Mouse (Mus musculus) heart, adult 11 months (tissue): ENCODE measurements around the gene Ifnb1.
"Not testable (repeated sequence)": the region's sequence is repeated elsewhere in the genome, so short reads cannot be mapped to it uniquely, and the experiment has no call there.

Experiments used
- DNase-seq: peaks from one replicate; pipeline ENCODE4 v3.0.0; 2022

The Ifnb1 gene

DNA sequence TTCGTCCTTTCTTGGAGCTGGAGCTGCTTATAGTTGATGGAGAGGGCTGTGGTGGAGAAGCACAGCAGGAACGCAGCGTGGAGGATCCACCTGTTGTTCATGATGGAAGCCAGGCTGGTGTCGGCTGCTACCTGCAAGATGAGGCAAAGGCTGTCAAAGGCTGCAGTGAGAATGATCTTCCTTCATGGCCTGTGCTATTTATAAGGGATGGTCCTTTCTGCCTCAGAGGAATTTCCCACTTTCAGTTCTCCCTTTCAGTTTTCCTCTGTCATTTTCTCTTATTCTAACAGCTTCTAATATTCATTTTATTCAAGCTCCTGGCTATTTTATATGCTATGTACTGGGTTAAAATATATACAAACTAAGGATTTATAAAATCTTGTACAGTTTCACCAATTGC is at the start of gene Ifnb1:
TSS of gene Ifnb1 (minus strand) at position 101 of the 400 bp plus-strand sequence.
- peak; percentile 73 for DNase-seq

DNA sequence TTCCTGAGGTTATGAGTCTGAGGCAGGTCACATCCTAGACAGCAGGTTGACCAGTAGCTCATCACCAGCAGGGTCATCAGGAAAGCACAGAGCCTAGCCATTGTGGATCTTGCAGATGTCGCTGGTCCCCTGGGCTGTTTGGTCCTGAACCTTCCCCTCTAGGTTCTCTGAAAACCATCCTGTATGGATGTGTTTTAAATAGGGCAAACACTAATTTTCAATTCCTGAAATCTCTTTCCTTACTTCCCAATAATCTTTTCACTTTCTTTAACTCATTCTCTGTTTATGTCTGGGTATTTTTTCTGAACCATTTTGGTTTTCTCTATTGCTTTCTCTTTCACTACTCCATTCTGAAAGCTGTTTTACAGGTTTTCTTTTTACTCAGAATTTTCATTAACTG is 49.1 kb upstream of the Ifnb1 start, which contains the start of gene Ifna14:
TSS of gene Ifna14 (minus strand) at position 101 of the 400 bp plus-strand sequence.
- DNase-seq, result no peak

DNA sequence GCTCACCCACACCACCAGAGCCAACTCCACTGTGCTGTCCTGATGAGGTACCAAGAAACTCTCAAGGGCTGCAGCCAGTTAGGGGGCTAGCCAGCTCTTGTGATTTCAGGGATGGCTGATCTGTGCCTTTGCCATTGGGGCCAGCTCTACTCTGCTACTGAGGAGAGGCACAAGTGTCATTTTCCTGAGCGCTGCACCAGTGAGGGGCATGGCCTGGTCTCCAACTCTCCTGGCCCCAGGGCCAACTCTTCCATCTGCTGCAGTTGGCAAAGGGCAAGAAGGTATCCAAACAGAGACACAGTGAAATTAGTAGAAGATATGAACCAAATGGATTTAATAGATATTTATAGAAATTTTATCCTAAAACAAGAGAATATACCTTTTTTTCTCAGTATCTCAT is 39.2 kb upstream of the Ifnb1 start:
- no peak for DNase-seq

DNA sequence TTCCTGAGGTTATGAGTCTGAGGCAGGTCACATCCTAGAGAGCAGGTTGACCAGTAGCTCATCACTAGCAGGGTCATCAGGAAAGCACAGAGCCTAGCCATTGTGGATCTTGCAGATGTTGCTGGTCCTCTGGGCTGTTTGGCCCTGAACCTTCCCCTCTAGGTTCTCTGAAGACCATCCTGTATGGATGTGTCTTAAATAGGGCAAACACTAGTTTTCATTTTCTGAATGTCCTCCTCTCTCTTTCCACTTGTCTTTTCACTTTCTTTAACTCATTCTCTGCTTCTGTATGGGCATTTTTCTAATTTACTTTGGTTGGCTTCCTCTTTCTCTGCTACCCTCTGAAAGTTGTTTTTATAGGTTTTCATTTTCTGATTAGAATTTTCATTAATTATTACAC is 35.6 kb upstream of the Ifnb1 start, which contains the start of gene Ifna15:
TSS of gene Ifna15 (minus strand) at position 101 of the 400 bp plus-strand sequence.
- not testable (repeated sequence) for DNase-seq

DNA sequence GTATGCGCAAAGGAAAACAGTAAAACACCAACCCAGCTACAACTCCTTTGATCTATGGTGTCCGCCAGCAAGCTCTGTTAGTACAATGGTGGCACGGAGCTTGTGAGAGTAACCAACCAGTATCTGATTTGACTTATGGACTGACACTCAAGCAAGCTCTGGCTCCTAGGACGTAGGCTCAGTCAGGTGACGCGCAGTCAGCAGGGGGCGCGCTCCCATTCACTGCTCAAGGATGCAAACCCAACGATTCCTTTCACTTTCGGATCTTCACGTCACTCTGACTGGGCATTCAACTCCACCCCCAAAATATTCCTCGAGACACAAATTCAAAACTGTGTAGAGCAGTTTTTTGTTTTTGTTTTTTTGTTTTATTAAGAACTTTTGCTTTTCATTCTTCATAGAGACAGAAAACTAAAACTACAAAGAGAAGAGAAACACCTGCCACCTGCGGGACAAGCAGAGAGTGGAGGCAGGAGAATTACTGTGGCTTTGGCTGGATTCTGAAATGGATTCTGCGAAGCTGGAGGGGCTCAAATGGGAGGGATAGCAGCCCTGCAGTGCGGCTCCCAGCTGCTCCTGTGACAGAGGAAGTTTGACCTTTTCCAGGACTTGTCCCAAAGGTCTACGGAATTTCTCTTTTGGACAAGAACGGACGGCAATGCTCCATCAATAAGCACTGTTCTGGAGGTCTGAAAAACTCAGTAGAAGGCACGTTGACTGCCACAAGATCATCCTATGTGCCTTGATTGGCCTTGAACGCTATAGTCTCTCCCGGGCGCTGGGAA is 27.8 kb upstream of the Ifnb1 start:
- peak; percentile 97 for DNase-seq

DNA sequence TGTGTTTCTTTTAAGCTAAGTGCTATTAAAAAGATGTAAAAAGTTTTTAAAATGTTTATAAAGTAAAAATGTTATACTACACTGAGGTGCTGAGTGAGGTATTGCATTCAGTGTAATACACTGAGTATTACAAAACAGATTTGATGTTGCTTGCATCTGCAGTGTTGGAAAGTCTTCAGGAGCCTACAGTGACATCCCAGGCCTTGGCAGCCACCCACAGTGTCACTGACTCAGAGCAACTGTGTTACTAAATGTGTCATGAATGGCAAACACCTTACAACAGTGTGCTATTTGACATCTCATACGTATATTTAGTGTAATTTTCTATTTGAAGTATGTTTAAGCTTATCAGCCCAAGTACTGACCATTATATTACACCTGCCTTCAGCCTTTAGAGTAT is 25.4 kb upstream of the Ifnb1 start:
- DNase-seq, result no peak

DNA sequence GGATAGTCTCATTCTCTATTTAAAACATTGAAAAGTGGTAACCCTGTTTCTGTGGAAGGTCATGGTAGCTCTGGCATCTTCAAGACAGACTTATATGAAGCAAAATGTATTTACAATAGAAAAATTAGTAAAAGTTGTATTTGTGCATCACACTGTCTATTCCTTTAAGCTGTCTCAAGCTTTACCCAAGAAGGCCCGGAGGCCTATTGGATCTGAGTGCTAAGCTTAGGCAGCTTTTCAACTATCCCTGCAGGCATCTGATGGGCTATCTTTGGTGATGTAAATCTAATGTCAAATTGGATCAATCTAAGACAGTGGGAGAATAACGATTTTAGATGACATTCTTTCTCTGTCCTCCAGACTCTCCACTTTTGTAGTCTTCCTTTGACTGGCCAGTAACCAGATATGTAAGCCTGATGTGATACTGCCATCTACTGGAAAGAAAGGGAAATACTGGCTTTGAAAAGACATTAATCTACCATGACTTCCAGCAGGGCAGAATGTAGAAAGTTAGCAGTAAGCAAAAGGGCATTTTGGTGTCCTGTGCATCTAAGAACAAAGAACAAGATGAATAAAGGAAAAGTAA is 21.2 kb upstream of the Ifnb1 start:
- no peak for DNase-seq

DNA sequence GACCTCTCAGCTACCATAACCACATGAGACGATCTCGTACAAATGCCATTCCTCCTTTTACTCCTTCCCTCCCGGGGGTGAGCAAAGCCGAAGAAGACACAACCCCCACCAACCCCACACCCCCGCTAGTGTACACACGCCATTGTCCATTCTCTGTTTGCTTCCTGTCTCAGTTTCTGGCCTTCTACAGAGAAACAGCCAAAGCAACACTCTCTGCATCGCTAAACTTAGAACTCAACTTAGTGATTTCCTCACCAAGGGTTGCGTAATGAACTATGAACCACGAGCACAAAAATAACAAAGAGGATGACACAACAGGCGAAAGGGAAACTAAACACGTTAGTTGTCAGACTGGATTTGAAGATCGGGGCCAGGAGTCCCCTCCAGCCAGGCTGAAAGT is 14.8 kb upstream of the Ifnb1 start:
- peak; percentile 97 for DNase-seq

DNA sequence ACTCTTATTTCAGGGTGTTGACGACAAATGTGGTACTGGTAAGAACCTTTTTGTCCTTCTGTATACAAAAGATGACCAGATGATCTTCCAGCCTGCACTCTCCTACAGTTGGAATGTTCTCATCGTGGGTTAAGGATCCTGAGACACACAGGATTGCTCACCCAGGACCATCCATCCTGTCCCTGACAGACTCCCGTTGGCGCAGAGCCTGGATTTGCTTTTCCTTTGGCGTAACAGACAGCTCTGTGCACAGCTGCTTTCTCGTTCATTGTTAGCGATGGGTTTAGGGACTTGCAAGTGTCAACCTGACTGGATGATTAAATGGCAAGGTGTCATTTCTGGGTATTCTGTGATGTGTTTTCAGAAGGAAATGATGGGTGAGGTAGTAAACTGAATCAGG is 14.1 kb upstream of the Ifnb1 start:
- peak; percentile 96 for DNase-seq

DNA sequence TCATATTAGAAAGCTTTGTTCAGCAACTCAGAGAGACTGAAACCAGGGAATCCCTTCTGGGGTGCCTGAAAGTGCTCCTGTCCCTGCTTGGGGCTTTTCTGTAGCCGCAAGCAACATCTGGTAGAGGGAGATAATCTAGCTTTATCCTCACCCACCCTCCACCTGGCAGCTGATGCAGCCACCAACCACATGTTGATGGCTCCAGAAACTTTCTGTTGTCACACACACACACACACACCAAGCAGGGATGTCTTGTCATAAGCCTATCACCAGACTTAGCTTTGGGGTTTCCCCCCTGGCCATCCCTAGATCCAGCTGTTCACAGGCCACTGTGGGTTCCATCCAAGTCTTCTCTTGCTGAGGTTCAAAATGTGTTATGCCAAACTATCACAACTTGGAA is 13.2 kb upstream of the Ifnb1 start:
- peak; percentile 91 for DNase-seq

DNA sequence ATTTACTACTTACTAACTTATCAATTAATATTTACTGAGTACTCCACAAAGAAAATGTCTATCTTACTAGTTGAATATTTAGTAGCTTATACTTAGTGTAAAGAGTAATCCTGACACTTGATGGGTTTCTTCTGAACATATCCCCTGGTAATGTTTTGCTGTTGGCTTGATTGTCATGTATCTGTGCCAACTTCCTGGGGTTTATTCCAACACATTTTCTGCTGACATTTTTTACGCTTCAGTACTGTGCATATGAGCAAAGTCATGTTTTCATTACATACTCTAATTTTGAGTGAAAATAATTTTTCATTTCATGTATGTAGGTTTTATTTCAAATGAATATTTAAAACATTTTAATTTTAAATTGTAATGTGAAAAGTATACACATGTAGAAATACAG is 12.3 kb upstream of the Ifnb1 start:
- DNase-seq, result peak; percentile 11

DNA sequence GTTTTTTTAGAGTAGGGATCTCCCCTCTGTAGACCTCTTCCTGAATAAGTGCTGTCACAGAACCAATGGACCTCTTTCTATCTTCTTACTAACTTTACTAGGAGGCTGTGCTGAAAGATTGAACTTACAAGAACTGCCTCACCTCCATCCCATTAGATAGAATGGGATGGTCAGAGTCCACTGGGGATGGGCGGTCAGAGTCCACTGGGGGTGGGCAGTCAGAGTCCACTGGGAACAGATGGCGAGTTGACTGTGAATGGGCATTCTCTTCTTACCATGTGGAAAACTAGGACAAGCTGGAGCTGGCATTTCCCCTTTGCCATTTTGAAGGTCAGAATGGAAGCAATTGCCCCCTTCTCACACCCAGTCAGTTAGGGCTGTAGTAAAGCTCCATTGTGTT is 10.9 kb upstream of the Ifnb1 start:
- peak; percentile 64 for DNase-seq

DNA sequence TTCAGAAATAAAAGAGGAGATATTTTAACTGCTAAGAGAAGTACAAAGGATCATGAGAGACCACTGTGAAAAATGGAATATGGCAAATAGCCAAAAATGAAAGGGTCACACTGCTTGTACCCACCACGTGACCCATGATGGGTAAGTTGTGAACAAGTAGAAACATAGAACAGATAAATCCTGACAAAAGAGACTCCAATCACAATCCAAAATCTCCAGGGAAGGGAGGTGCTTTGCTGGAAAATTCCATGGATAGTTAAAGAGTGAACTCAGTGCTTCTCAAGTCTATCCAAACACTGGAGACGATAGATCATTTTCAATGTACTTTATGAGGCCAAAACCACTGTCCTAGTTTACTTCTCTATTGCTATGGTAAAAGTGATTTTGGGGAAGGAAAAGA is 8.3 kb upstream of the Ifnb1 start:
- DNase-seq, result peak; percentile 27

DNA sequence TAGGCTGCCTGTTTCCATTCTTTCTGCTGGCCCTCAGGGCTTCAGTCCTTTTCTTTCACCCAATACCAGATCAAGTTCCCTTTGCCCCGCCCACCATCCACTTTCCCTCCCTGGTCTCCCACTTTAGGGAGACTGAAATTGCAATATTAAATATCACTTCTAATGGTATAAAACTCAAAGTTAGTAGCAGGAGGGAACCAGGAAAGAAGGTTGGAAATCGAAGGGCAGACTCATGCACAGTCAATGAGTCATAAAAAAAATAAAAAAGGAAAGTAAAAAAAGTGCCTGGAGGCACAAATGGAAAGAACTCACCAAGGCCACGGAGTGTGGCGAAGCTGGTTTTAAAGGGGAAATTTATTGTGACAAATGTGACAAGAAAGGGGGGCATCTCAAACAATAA is 7.7 kb upstream of the Ifnb1 start:
- DNase-seq, result no peak

DNA sequence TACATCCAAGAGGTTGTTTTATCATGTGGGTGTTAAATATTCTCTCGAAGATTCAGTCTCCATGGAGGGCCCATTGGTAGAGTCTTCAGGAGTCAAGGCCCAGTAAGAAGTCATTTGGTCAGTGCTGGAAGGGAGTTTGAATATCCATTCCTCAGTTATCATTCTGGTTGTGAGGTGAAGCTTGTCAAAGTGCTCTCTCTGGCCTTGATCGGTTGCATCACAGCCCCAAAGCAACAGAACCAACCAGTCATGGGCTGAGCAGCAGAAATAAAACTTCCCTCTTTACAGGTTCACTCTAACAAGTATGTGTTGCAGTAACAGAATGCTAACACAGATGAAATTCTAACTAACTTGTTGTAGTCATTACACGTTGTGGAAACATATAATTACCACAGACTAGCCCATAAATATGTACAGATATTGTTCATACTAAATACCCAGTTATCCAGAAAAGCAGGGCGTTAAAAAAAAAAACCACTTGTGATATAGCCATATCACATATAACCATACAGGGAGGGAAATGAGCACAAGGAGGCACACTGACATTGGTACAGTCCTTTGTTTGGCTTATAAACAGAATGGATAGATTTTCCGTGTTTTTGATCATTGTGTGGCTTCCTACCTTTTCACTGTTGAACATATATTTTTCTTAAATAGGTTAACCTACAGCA is 3.9 kb upstream of the Ifnb1 start:
- DNase-seq, result peak; percentile 42

DNA sequence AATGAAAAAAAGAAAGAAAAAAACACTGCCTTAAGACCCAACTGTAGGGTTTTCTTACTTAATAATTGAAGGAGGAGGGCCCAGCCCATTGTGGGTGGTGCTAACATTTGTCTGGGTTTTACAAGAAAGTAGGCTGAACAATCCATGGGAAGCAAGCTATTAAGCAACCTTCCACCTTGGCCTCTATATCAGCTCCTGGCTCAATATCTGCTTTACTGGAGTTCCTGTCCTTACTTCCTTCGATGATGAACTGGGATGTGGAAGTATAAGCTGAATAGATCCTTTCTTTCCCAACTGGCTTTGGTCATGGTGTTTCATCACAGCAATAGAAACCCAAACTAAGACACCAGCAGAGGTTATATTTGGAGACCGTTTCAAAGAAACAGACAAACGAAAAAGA is 2.8 kb upstream of the Ifnb1 start:
- DNase-seq, result peak; percentile 5

DNA sequence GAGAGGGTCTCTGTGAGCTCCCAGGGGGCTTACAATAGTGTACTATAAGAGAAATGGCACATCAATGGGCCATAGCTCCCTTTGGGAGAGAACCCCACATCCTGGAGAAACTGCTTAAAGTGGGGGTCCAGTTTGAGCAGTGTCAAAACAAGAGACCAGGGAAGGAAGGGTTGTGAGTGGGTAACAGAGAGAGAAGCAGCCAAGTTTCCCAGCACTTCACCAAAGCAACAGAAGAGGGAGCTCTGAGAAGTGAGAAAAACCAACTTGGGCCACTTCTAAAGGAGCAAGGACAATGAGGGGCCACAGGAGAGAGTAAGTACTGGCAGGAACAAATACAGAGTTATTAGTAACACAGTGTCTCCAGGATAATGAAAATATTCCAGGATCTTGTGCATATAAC is 667 bp upstream of the Ifnb1 start:
- peak; percentile 77 for DNase-seq

DNA sequence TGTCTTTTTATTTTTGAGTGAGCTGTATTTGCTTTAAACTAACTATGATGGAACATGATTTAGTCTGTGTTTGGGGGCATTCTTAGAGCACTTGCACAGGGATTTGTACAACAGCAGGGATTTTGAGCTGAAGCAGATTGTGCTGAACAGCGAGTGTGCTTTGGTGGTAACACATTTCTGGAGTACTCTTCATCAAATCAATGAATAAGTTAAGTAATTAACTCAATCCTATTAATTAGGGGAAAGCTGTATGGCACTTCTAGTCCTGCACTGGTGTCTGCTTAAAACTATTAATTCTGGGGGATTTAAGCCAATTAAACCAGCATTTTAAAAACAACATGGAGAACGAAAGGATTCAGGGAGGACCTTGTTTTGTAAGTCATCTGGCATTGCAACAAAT is 4.6 kb downstream of the Ifnb1 start:
- DNase-seq, result peak; percentile 15

DNA sequence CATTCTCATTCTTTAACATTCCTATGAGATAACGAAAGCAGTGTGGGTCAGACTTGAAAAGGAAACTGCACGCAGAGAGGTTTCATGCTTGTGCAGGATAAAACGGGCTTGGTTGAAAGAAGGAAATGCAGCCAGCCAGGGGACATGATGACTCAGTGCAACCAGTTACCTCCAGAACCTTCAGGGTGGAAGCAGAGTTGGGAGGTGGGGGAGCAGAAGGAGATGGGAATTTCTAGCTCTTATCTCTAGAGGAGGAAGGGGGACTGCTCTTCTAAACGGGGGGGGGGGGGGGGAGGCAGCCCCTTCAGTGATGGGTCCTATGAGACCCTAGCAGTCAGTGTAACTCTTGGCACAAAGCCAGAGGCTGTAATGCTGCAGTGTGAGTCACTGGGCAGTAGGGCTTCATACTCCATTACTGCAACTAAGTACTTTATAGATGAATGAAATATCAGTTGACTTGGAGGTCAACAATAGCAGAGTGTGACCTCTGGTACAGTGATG is 6.8 kb downstream of the Ifnb1 start:
- peak; percentile 97 for DNase-seq

DNA sequence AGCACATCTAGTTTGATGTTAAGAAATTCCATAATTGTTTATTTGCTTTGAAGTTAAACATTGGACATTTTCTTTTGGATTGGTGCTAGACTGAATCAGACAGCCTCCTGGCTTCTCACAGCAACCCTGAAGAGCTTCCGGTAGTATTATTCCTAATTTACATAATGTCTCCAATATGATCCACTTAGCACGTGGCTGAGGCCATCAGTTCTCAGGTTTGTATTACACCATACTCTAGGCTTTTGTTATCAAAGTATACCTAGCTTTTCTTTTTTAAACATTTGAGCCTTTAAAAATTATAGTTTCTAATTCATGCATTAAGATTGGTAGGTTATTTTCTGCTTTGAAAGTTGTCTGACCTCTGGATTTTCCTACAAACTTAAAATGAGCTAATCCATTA is 7.3 kb downstream of the Ifnb1 start:
- peak; percentile 45 for DNase-seq

DNA sequence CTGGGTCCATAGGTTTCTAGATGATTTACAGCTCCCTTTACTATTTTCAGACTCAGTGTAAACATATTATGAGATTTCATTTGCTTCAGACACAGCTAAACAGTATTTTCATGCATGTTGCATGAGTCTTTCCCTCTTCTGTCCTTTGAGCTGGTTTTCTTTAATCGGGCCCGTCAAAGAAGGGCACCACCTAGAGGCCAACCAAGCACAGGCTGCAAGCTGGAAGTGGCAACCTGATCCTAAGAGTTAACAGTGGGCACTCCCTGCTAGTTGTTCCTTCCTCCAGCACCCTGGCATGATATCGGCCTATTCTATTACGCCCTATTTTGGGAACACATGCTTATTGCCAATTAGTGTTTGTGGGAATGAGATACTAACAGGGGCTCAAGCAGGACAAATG is 8.2 kb downstream of the Ifnb1 start:
- DNase-seq, result peak; percentile 96

DNA sequence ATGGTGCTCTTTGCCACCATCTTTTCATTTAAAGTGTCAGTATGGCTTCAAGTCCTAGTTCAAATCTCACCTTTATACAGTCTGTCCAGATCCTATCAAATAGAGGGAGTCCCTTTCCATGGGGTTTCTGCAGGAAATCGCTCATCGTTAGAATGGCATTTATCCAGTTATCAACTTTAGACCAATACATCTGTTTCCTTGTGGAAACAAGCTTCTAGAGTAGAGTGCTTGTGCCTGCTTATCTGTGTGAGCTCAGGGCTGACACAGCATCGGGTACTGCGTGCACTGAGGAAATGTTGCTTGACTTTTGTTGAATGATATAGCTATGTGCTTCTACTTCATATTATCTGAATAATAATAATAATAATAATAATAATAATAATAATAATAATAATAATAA is 8.8 kb downstream of the Ifnb1 start:
- DNase-seq, result peak; percentile 74

DNA sequence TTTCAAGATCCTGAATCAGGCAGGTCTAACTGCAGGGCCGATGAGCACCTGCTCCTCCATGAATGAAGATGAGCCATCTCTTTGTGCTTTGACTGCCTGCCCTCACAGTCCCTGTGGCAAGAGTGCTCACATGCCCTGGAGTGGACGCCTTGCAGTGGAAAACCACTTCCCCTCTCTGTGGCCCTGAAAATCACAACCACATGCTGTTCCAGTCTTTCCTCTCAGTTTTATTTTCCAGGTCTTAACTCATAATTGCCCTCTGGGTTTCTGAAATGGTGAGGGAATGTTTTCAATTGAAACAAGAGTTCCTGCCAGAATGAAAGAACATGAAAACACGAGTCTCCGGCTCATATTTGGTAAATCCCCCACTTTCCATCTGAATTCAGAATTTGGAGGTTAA is 18.8 kb downstream of the Ifnb1 start:
- DNase-seq, result peak; percentile 85

DNA sequence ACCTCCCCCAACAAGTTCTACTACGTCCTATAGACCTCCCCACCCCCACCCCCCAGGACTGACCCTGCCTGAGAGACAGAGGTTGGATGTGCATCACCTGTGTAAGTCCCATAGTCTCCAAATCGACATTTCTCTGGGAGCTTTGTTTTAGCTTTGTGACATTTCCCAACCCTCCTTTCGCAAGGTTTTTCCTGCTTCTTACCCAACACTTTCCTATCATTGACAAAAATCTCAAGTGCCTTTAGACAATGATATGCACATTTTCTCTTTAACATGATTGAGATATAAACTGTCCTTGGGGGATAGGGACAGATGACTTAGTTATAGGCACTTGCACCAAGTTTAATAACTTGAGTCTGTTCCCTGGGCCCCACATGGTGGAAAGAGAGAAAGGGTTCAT is 21.3 kb downstream of the Ifnb1 start:
- no peak for DNase-seq
